Mouse (Mus musculus): ENCODE data around the gene Mak.

- TF ChIP-seq CTCF (IDR thresholded peaks at IDR 0.05; ENCODE audit: control insufficient read depth, insufficient read depth, insufficient replicate concordance, low read depth, low read length) (no peak), POLR2A (IDR thresholded peaks at IDR 0.05; ENCODE audit: control insufficient read depth, low read depth, low read length) (no peak)
Observed at GRCm38 (mm10) chr13:40979321-40979720, 100.2 kb downstream of the Mak start.
